Mouse (Mus musculus): ENCODE measurements around the gene Stat3. TPM values are rescaled to one million over a fixed set of nuclear protein-coding genes. Genes with fewer than 3 reads are reported as not detected.

Stat3 gene
- 37.3 and 39.0 TPM in 2 replicates for polyA plus RNA-seq (2015; fragmentation: Nextera tagmentation; extraction: Ambion mirVana)

DNA sequence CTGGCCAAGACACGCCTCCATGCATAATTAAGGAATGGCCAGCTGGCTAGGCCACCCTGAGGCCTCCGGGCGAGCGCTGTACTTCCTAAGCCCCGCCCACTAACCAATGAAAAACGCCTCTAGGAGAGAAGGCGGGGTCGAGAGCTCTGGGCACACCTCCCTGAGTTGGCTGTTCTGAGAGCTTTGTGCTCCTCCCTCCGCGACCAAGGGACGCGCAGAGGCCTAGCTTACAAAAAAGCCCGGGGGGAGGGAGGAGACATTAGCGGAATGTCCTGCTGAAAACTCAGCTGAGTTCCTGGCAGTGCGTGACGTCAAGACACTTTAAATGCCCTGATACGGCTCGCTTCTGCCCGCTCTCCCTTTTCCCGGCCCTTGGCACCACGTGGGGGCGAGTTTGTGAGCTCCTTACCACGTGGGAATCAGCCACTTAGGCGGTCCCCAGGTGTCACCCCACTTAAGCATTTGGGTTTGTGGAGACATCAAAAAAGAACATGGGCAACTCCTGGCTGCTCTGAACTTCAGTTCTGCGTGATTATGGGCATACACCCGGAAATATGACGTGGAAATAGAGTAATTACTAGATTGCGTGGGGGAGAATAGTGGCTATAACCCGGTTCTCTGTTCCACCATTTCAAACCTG is at the start of gene Stat3:
Stat3 (minus strand) TSS at position 29 of the 640 bp plus-strand sequence.
- Histone ChIP-seq H3K9ac (ENCODE audit: low read depth, low read length) (peak within 1 kb of the TSS; percentile 82), H3K4me1 (ENCODE audit: control insufficient read depth, insufficient read depth, low read length) (peaks cover 23% of the 10 kb centered on the region), H3K27me3 (ENCODE audit: control insufficient read depth, insufficient read depth, low read depth, low read length) (no peaks in the 10 kb centered on the region), H3K27ac (ENCODE audit: low read length) (peak within 1 kb of the TSS; percentile 63), H3K9me3 (replicated peaks; ENCODE audit: control insufficient read depth, low read length, poor library complexity, severe bottlenecking) (no peaks in the 10 kb centered on the region), H3K4me2 (ENCODE audit: low read length) (peak within 1 kb of the TSS; percentile 91), H3K4me3 (ENCODE audit: low read depth, low read length) (peak within 1 kb of the TSS; percentile 78), H3K36me3 (ENCODE audit: control insufficient read depth, insufficient read depth, low read length) (no peaks in the 10 kb centered on the region)
- ATAC-seq, result peak; percentile 99
- WGBS, result 1% methylated on average over 27 of the region's 29 CpGs

DNA sequence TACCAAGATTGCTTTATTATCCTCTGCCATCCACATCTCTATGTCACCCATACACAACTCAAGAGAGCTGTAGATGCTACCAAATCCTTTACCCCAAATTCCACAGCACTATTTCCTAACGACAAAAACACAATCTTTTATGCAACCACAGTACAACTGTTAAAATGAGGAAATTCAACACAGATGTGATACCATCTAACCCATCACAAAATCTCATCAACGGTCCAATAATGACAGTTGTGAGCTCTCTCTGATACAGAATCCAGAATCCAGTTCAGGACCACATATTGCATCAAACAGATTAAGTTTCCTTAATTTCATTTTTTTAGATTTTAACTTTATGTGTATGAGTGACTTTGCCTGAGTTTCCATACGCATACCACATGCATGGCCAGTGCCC is 49.3 kb upstream of the Stat3 start:
- Histone ChIP-seq H3K36me3 (ENCODE audit: control insufficient read depth, insufficient read depth, low read length) (no peaks in the 10 kb centered on the region), H3K27me3 (ENCODE audit: control insufficient read depth, insufficient read depth, low read depth, low read length) (no peaks in the 10 kb centered on the region), H3K4me2 (ENCODE audit: low read length) (no peak overlapping the region), H3K9me3 (replicated peaks; ENCODE audit: control insufficient read depth, low read length, poor library complexity, severe bottlenecking) (no peaks in the 10 kb centered on the region), H3K4me3 (ENCODE audit: low read depth, low read length) (no peak overlapping the region), H3K4me1 (ENCODE audit: control insufficient read depth, insufficient read depth, low read length) (no peaks in the 10 kb centered on the region), H3K9ac (ENCODE audit: low read depth, low read length) (no peak overlapping the region), H3K27ac (ENCODE audit: low read length) (no peak overlapping the region)
- no peak for ATAC-seq
- WGBS, result 87% methylated on average over 3 of the region's 3 CpGs

DNA sequence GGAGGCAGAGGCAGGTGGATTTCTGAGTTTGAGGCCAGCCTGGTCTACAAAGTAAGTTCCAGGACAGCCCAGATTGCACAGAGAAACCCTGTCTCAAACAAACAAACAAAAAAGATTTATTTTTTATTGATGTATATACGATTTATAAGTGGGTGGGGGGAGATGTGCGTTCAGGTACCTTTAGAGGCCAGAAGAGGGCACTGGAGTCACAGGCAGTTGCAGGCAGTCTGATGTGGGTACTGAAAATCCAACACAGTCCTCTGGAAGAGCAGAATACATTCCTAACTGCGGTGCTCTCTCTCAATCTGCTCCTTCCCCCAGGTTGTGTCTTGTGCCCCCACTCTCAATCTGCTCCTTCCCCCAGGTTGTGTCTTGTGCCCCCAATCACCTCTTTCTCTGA is 46.3 kb upstream of the Stat3 start:
- Histone ChIP-seq H3K4me2 (ENCODE audit: low read length) (no peak overlapping the region), H3K27me3 (ENCODE audit: control insufficient read depth, insufficient read depth, low read depth, low read length) (0 out of 2 replicates have a peak, but pooled peaks cover 4% of the 10 kb centered on the region), H3K4me3 (ENCODE audit: low read depth, low read length) (no peak overlapping the region), H3K4me1 (ENCODE audit: control insufficient read depth, insufficient read depth, low read length) (0 out of 2 replicates have a peak, but pooled peaks cover 4% of the 10 kb centered on the region), H3K9me3 (replicated peaks; ENCODE audit: control insufficient read depth, low read length, poor library complexity, severe bottlenecking) (no peaks in the 10 kb centered on the region), H3K27ac (ENCODE audit: low read length) (no peak overlapping the region), H3K9ac (ENCODE audit: low read depth, low read length) (no peak overlapping the region), H3K36me3 (ENCODE audit: control insufficient read depth, insufficient read depth, low read length) (no peaks in the 10 kb centered on the region)
- 62% methylated on average over 3 of the region's 3 CpGs for WGBS
- ATAC-seq, result no peak

DNA sequence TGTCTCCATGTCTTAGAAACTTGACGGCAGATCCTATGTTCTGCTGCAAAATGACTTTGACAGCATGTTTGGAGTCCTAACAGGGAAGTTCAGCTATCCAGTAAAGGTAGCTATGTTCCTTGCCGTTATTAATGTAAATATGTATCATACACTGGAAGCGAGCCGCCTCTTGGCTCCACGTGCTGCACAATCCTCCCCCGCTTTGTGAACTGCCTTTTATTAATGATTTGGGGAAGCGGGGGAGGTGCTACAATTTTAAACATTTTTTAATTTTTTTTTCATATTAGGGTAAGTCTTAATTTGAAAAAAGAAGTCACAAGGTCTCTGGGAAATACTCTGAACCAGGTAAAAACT is 44.4 kb upstream of the Stat3 start:
- H3K9ac ChIP-seq (ENCODE audit: low read depth, low read length), result no peak overlapping the region
- H3K4me3 ChIP-seq (ENCODE audit: low read depth, low read length), result no peak overlapping the region
- no peak overlapping the region for H3K27ac ChIP-seq (ENCODE audit: low read length)
- ATAC-seq, result no peak
- 79% methylated on average over 7 of the region's 7 CpGs for WGBS
- H3K27me3 ChIP-seq (ENCODE audit: control insufficient read depth, insufficient read depth, low read depth, low read length), result 0 out of 2 replicates have a peak, but pooled peaks cover 4% of the 10 kb centered on the region
- H3K4me1 ChIP-seq (ENCODE audit: control insufficient read depth, insufficient read depth, low read length), result 0 out of 2 replicates have a peak, but pooled peaks cover 4% of the 10 kb centered on the region
- no peaks in the 10 kb centered on the region for H3K9me3 ChIP-seq (replicated peaks; ENCODE audit: control insufficient read depth, low read length, poor library complexity, severe bottlenecking)
- no peaks in the 10 kb centered on the region for H3K36me3 ChIP-seq (ENCODE audit: control insufficient read depth, insufficient read depth, low read length)
- no peak overlapping the region for H3K4me2 ChIP-seq (ENCODE audit: low read length)

DNA sequence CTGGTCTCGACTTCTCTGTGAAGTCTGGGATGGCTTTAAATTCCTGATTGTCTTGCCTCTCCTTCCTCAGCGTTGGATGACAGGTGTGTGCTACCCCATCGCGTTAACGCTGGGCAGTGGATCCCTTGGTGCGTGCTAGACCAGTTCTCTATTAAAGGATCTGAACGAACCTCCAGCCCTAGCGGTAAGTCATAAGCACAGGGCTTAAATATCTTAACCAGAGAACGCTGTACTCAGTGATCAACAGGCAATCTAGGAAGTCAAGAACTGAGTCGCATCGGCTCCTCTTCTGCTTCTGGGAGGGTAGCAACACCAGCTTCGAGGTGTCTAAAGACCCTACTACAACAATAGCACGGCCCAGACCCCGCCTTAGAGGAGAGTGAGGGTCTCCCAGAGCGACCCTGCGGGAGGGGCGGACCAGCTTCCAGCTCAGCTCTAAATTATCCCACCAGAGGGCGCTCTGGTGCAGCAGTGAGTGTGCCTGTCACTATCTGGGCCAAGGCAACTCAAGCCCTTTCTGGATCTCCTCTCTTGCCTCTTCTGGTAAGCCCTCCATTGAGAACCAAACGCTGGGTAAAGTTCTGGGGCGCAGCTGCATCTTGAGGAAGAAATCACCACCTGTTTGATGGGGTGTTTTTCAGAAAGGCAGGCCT is 43.9 kb upstream of the Stat3 start:
- Histone ChIP-seq H3K27me3 (ENCODE audit: control insufficient read depth, insufficient read depth, low read depth, low read length) (0 out of 2 replicates have a peak, but pooled peaks cover 4% of the 10 kb centered on the region), H3K4me3 (ENCODE audit: low read depth, low read length) (peak overlapping the region; percentile 43), H3K9ac (ENCODE audit: low read depth, low read length) (peak overlapping the region; percentile 55; the same call in 1 of the 2 replicates), H3K9me3 (replicated peaks; ENCODE audit: control insufficient read depth, low read length, poor library complexity, severe bottlenecking) (no peaks in the 10 kb centered on the region), H3K36me3 (ENCODE audit: control insufficient read depth, insufficient read depth, low read length) (no peaks in the 10 kb centered on the region), H3K4me1 (ENCODE audit: control insufficient read depth, insufficient read depth, low read length) (0 out of 2 replicates have a peak, but pooled peaks cover 4% of the 10 kb centered on the region), H3K27ac (ENCODE audit: low read length) (0 out of 2 replicates have a peak overlapping the region, but pooled peaks have one; percentile 17), H3K4me2 (ENCODE audit: low read length) (peak overlapping the region; percentile 79)
- peak; percentile 62; the same call in 1 of the 2 replicates for ATAC-seq
- WGBS, result 3% methylated on average over 20 of the region's 20 CpGs

DNA sequence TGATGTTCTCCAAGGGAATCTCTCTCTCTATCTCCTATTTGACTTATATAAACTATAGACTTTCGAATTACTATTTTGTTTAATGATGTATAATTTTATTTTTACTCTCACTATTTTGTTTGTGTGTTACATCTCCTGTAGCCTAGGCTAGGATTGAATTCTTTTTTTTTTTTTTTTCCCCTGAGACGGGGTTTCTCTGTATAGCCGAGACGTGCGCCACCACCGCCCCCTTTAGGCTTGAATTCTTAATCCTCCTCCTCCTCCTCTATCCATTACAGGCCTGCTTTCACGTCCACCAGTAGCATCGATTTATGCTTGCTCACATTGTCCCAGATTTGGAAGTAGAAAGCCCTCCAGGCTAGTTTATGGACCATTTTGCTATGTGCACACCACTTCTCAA is 42.7 kb upstream of the Stat3 start:
- no peak overlapping the region for H3K9ac ChIP-seq (ENCODE audit: low read depth, low read length)
- H3K27me3 ChIP-seq (ENCODE audit: control insufficient read depth, insufficient read depth, low read depth, low read length), result 0 out of 2 replicates have a peak, but pooled peaks cover 4% of the 10 kb centered on the region
- no peak overlapping the region for H3K4me3 ChIP-seq (ENCODE audit: low read depth, low read length)
- H3K36me3 ChIP-seq (ENCODE audit: control insufficient read depth, insufficient read depth, low read length), result no peaks in the 10 kb centered on the region
- H3K4me1 ChIP-seq (ENCODE audit: control insufficient read depth, insufficient read depth, low read length), result 0 out of 2 replicates have a peak, but pooled peaks cover 4% of the 10 kb centered on the region
- no peak overlapping the region for H3K4me2 ChIP-seq (ENCODE audit: low read length)
- H3K27ac ChIP-seq (ENCODE audit: low read length), result no peak overlapping the region
- 13% methylated on average over 8 of the region's 8 CpGs for WGBS
- no peak for ATAC-seq
- no peaks in the 10 kb centered on the region for H3K9me3 ChIP-seq (replicated peaks; ENCODE audit: control insufficient read depth, low read length, poor library complexity, severe bottlenecking)

DNA sequence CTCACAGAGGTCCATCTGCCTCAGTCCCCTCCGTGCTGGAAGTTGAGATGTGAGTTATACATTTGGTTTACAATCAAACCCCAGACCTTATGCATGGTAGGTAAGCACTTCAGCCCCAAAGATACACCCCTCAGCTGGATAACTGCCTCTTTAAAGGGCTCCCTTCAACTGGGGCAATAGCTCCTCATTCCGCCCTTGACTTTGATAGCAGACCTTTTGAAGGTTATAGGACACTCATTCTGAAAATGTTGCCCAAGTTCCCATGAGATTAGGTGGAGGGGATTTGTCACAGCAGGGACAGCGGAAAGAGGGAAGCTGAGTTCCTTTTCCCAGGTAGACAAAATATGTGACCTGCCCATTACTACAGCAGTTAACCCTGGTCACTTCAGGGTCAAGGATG is 41.9 kb upstream of the Stat3 start:
- Histone ChIP-seq H3K4me1 (ENCODE audit: control insufficient read depth, insufficient read depth, low read length) (0 out of 2 replicates have a peak, but pooled peaks cover 4% of the 10 kb centered on the region), H3K36me3 (ENCODE audit: control insufficient read depth, insufficient read depth, low read length) (no peaks in the 10 kb centered on the region), H3K27ac (ENCODE audit: low read length) (no peak overlapping the region), H3K27me3 (ENCODE audit: control insufficient read depth, insufficient read depth, low read depth, low read length) (0 out of 2 replicates have a peak, but pooled peaks cover 4% of the 10 kb centered on the region), H3K4me2 (ENCODE audit: low read length) (no peak overlapping the region), H3K9ac (ENCODE audit: low read depth, low read length) (no peak overlapping the region), H3K9me3 (replicated peaks; ENCODE audit: control insufficient read depth, low read length, poor library complexity, severe bottlenecking) (no peaks in the 10 kb centered on the region), H3K4me3 (ENCODE audit: low read depth, low read length) (no peak overlapping the region)
- 61% methylated on average over 3 of the region's 3 CpGs for WGBS
- ATAC-seq, result no peak

DNA sequence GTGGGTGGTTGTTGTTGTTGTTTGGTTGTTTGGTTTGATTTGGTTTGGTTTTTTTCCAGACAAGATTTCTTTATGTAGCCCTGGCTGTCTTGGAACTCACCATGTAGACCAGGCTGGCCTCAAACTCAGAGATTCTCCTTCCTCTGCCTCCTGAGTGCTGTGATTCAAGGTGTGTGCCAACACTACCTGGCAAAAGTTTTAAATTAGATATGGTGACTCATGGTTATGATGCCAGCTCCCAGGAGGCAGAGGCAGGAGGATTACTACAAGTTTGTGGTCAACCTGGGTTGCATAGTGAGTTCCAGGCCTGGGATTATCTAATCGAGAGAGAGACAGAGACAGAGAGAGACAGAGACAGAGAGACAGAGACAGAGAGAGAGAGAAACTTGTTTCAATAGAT is 41.1 kb upstream of the Stat3 start:
- Histone ChIP-seq H3K27me3 (ENCODE audit: control insufficient read depth, insufficient read depth, low read depth, low read length) (0 out of 2 replicates have a peak, but pooled peaks cover 4% of the 10 kb centered on the region), H3K27ac (ENCODE audit: low read length) (no peak overlapping the region), H3K9ac (ENCODE audit: low read depth, low read length) (no peak overlapping the region), H3K4me1 (ENCODE audit: control insufficient read depth, insufficient read depth, low read length) (0 out of 2 replicates have a peak, but pooled peaks cover 4% of the 10 kb centered on the region), H3K4me2 (ENCODE audit: low read length) (no peak overlapping the region), H3K9me3 (replicated peaks; ENCODE audit: control insufficient read depth, low read length, poor library complexity, severe bottlenecking) (no peaks in the 10 kb centered on the region), H3K4me3 (ENCODE audit: low read depth, low read length) (no peak overlapping the region), H3K36me3 (ENCODE audit: control insufficient read depth, insufficient read depth, low read length) (no peaks in the 10 kb centered on the region)
- no peak for ATAC-seq
- WGBS, result 75% methylated on average over 1 of the region's 1 CpGs

DNA sequence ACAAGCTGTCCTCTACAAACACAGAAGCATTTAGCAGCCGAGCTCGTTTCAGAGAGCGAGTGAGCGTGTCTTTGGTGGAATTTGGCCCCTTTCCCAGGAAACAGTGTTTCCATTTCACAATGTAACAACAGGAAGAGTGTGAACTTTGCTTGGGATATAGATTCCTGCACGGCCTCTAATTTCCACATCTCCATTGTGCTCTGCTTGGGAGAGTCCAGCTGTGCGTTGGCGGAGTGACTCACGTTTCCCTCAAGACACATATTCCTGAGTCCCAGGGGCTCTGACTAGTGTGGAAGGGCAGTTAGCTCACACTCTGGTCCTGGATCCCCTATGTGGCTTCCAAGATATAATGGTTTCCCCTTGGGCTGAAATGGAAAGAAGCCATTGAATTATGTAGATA is 40.5 kb upstream of the Stat3 start:
- Histone ChIP-seq H3K4me2 (ENCODE audit: low read length) (no peak overlapping the region), H3K27ac (ENCODE audit: low read length) (no peak overlapping the region)
- 60% methylated on average over 8 of the region's 8 CpGs for WGBS

More for the DNA sequence above, 40.5 kb upstream of the Stat3 start:
- Histone ChIP-seq H3K9ac (ENCODE audit: low read depth, low read length) (no peak overlapping the region), H3K9me3 (replicated peaks; ENCODE audit: control insufficient read depth, low read length, poor library complexity, severe bottlenecking) (no peaks in the 10 kb centered on the region), H3K36me3 (ENCODE audit: control insufficient read depth, insufficient read depth, low read length) (no peaks in the 10 kb centered on the region), H3K4me3 (ENCODE audit: low read depth, low read length) (no peak overlapping the region), H3K4me1 (ENCODE audit: control insufficient read depth, insufficient read depth, low read length) (0 out of 2 replicates have a peak, but pooled peaks cover 4% of the 10 kb centered on the region), H3K27me3 (ENCODE audit: control insufficient read depth, insufficient read depth, low read depth, low read length) (0 out of 2 replicates have a peak, but pooled peaks cover 4% of the 10 kb centered on the region)
- no peak for ATAC-seq

Data from midbrain, embryonic 16.5 days (tissue).